Mouse (Mus musculus): ENCODE results near the gene Edem2.

- TF ChIP-seq POLR2A (IDR thresholded peaks at IDR 0.05; ENCODE audit: borderline replicate concordance, insufficient read depth, low read length) (no peak), CTCF (IDR thresholded peaks at IDR 0.05; ENCODE audit: borderline replicate concordance, insufficient read depth, low read depth, low read length) (no peak)
Measured at GRCm38 (mm10) chr2:155717082-155717990, 11.9 kb downstream of the Edem2 start.

Data from cerebellum, adult 2 months (tissue).